Mouse (Mus musculus): ENCODE results near the gene Tspan2. TPM values are rescaled to one million over a fixed set of nuclear protein-coding genes. Genes with fewer than 3 reads are reported as not detected.
A peak's percentile ranks its signal among the peaks of the same experiment; 100 is the strongest.

Tspan2 gene
- 11.5 and 13.8 TPM in 2 replicates for total RNA-seq (2015; ENCODE audit: low replicate concordance)
- 2.4 and 8.7 TPM in 2 replicates for total RNA-seq (2017; ENCODE audit: low replicate concordance)

GRCm38 (mm10) chr3:102734313-102735030 lies at the start of gene Tspan2:
TSS of gene Tspan2 (plus strand) at chr3:102734529.
- no peak; the same call in 1 of the 2 replicates for ATAC-seq (replicated peaks; ENCODE audit: low FRiP score, poor library complexity, severe bottlenecking)

GRCm38 (mm10) chr3:102686861-102687260 lies 47.5 kb upstream of the Tspan2 start:
- ATAC-seq (replicated peaks; ENCODE audit: low FRiP score, poor library complexity, severe bottlenecking), result no peak

- no peak for ATAC-seq (replicated peaks; ENCODE audit: low FRiP score, poor library complexity, severe bottlenecking)
Measured at GRCm38 (mm10) chr3:102687852-102688251, 46.5 kb upstream of the Tspan2 start.

GRCm38 (mm10) chr3:102691802-102692484 lies 42.4 kb upstream of the Tspan2 start:
- no peak for ATAC-seq (replicated peaks; ENCODE audit: low FRiP score, poor library complexity, severe bottlenecking)

- ATAC-seq (replicated peaks; ENCODE audit: low FRiP score, poor library complexity, severe bottlenecking), result no peak
Measured at GRCm38 (mm10) chr3:102692758-102693325, 41.5 kb upstream of the Tspan2 start.

GRCm38 (mm10) chr3:102698127-102698526 lies 36.2 kb upstream of the Tspan2 start:
- ATAC-seq (replicated peaks; ENCODE audit: low FRiP score, poor library complexity, severe bottlenecking), result no peak

GRCm38 (mm10) chr3:102701303-102701702 lies 33.0 kb upstream of the Tspan2 start:
- no peak for ATAC-seq (replicated peaks; ENCODE audit: low FRiP score, poor library complexity, severe bottlenecking)

GRCm38 (mm10) chr3:102701902-102702544 lies 32.3 kb upstream of the Tspan2 start:
- ATAC-seq (replicated peaks; ENCODE audit: low FRiP score, poor library complexity, severe bottlenecking), result peak; percentile 65

- ATAC-seq (replicated peaks; ENCODE audit: low FRiP score, poor library complexity, severe bottlenecking), result no peak
Measured at GRCm38 (mm10) chr3:102704001-102704401, 30.3 kb upstream of the Tspan2 start.

GRCm38 (mm10) chr3:102708599-102708998 lies 25.7 kb upstream of the Tspan2 start:
- no peak for ATAC-seq (replicated peaks; ENCODE audit: low FRiP score, poor library complexity, severe bottlenecking)

- ATAC-seq (replicated peaks; ENCODE audit: low FRiP score, poor library complexity, severe bottlenecking), result 0 out of 2 replicates have a peak, but pooled peaks have one; percentile 60
Measured at GRCm38 (mm10) chr3:102715066-102715584, 19.2 kb upstream of the Tspan2 start.

- no peak for ATAC-seq (replicated peaks; ENCODE audit: low FRiP score, poor library complexity, severe bottlenecking)
Measured at GRCm38 (mm10) chr3:102715839-102716238, 18.5 kb upstream of the Tspan2 start.

- no peak for ATAC-seq (replicated peaks; ENCODE audit: low FRiP score, poor library complexity, severe bottlenecking)
Measured at GRCm38 (mm10) chr3:102717586-102718285, 16.6 kb upstream of the Tspan2 start.

GRCm38 (mm10) chr3:102723154-102723553 lies 11.2 kb upstream of the Tspan2 start:
- ATAC-seq (replicated peaks; ENCODE audit: low FRiP score, poor library complexity, severe bottlenecking), result no peak

GRCm38 (mm10) chr3:102723841-102724570 lies 10.3 kb upstream of the Tspan2 start:
- no peak for ATAC-seq (replicated peaks; ENCODE audit: low FRiP score, poor library complexity, severe bottlenecking)

- no peak for ATAC-seq (replicated peaks; ENCODE audit: low FRiP score, poor library complexity, severe bottlenecking)
Measured at GRCm38 (mm10) chr3:102724798-102725459, 9.4 kb upstream of the Tspan2 start.

- no peak for ATAC-seq (replicated peaks; ENCODE audit: low FRiP score, poor library complexity, severe bottlenecking)
Measured at GRCm38 (mm10) chr3:102729416-102729815, 4.9 kb upstream of the Tspan2 start.

GRCm38 (mm10) chr3:102731112-102731511 lies 3.2 kb upstream of the Tspan2 start:
- ATAC-seq (replicated peaks; ENCODE audit: low FRiP score, poor library complexity, severe bottlenecking), result no peak
